Mouse (Mus musculus): ENCODE measurements at regions not wholly inside any gene's neighbourhood (a gene's known extent, or its start where the extent isn't known, plus 50 kb on each side); places are given as distances from the start of the nearest gene placed in this dataset.

DNA sequence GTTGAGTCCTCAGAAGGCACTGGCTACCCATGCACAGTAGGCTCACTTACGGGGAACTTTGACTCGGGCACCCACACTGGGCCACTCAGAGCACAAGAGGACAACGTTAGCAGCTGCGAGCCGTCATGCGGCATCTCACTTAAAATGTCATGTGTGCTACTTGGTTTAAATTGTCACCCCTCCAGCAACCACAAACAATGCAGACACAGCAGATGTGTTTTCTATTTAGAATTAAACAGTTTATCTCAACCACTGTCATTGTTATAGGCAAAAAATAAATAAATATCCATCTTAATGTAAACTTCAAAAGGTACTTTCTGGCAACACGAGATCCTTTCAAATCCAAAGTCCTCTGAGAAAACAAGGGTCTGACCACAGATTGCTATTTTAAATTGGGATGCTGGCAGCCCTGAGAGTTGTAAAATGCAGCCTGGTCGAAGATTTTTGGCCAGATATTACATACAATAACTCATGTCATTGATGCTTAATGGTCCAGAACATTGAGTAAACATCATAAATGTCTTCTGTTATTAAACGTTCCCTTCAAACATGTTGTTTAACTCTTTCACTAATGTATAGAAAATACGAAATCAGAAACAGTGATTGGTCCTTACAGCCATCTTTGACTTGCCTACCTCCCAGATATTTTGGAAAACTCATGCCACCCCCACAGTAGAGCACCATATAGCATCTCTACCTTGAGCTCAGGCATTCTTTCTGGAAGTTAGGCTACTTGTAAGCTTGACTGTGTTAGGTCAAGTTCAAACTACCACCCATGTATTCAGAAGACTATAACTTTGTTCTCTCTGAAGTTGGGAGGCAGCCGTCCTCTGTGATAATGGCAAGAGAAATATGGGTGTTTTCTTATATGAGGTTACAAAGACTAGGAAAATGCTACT lies 232.8 kb upstream of the Tcf21 start:
- no peak for DNase-seq (ENCODE audit: low spot score)

DNA sequence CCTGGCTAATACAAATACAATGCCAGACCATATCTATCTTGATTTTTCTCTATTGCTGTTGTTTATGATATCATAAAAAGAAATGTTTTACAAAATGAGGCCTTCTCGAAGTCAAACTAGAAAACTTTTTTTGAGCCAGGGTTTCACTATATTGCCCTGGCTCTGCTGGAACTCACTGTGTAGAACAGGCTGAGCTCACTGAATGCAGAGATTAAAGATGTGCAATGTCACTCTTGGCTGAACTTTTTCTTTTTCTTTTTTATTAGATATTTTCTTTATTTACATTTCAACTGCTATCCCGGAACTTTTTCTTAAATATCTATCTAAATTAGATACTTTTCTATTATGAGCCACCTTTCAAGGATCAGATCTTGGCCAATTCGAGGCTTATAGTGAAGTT lies 224.5 kb upstream of the Tcf21 start:
- no peak for DNase-seq (ENCODE audit: low spot score)

- DNase-seq (ENCODE audit: low spot score): no peak
Measured at GRCm38 (mm10) chr10:23031491-23032126, 211.6 kb upstream of the Tcf21 start.

DNA sequence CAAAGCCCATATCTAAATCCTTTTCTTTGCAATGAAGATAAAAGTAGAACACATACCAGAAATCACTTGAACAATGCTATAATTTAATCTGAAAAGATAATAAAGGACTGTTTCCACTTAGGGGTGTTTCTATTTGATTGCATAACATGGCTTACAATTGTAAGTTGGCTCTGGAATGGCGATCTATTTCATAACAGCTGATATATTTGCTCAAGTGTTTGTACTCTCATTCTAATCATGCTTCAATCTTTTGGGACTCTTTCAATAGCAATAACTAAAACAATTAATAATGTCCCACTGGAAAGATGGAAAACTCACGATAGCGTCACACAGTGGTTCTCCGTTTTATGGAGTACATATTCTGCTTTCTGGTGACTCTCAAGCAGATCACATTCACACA lies 208.0 kb upstream of the Tcf21 start:
- no peak for DNase-seq (ENCODE audit: low spot score)

- no peak for DNase-seq (ENCODE audit: low spot score)
Measured at GRCm38 (mm10) chr10:23017151-23017678, 197.2 kb upstream of the Tcf21 start.

DNA sequence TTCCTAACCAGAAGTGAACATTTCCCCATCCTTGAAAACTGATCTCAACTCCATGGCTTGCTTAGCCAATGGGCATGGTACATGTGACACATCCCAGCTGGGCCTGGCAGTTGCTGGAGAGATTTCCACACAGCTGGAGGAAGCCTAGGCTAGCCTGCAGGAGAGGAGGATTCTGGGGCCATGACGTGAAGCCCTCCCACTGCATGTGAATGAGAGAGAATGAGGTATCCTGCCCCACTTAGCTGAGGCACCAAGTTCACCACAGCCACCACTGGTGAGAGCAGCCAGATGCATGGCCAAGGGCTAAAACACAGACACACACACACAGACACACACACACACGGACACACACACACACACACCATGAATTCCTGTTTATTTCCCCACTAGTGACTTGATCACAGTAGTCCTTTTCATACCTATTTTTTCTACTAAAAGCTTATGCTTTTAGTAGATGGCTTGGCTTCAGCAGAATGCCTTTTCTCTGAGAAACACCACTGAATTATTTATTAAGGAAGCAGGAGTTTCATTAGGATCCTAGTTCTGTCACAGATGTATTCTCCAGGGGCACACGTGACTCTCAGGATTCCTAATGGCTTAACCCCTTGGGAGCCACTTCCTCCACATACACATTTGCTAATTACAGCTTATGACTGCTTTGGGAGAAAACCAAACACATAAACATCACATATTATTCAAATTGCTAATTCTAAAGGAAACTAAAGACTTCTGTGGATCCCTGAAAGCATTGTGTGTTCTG lies 196.1 kb upstream of the Tcf21 start:
- no peak for DNase-seq (ENCODE audit: low spot score)

GRCm38 (mm10) chr10:23010715-23011114 lies 190.7 kb upstream of the Tcf21 start:
- no peak for DNase-seq (ENCODE audit: low spot score)

DNA sequence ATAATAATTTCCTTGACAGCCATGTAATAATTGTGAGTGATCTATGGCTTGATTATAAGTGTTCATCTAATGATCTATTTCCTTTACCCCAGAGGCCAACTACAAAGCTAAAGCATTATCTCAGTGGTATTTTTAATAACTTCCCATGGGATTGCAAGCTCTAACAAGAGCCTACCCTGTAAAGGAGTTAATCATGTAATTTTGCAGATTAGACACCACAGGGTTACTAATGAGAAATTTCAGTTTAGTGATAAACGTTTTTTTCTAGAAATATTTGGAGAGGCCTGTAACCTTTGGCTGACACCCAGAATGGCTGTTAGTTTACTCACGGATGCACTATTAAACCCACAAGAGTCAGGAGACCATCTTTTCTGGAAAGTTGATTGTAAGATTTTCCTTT lies 190.2 kb upstream of the Tcf21 start:
- DNase-seq (ENCODE audit: low spot score): no peak

- no peak for DNase-seq (ENCODE audit: low spot score)
Measured at GRCm38 (mm10) chr10:23004768-23005167, 184.8 kb upstream of the Tcf21 start.

DNA sequence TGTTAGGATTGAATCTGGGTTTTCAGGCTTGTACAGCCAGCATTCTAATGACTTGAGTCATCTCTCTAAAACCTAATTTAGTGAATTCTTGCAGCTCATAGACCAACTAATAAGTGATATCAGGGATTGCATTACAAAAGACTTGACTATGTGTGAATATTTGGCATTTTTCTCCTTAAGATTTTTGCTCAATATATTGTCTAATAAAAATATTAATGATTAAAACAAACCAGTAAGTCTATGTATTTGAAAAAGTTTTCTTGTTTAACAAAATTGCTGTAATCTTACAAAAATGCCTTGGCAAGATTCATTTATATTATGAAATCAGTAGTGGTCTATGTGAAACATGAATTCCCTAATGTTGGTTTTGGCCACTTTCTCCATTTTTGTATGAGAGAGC lies 183.7 kb upstream of the Tcf21 start:
- no peak for DNase-seq (ENCODE audit: low spot score)

GRCm38 (mm10) chr10:22998561-22998960 lies 178.6 kb upstream of the Tcf21 start:
- no peak for DNase-seq (ENCODE audit: low spot score)

DNA sequence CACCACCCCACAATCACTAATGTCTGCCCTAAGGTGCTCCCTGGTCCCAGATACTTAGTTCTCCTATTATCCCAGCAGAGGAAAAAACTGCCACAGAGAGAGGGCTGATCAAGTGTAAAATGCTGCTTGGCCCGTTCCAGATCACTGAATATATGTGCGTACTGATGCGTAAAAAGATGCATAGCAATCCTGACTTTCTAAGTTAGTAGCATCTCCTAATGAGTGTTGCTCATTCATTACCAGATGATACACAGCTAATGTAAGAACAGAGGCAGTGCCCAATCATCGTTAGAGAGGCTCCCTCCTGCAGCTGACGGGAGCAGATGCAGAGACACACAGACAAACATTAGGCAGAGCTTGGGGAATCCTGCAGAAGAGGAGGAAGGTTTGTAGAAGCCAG lies 177.6 kb upstream of the Tcf21 start:
- DNase-seq (ENCODE audit: low spot score): no peak

GRCm38 (mm10) chr10:22993158-22993557 lies 173.2 kb upstream of the Tcf21 start:
- no peak for DNase-seq (ENCODE audit: low spot score)

DNA sequence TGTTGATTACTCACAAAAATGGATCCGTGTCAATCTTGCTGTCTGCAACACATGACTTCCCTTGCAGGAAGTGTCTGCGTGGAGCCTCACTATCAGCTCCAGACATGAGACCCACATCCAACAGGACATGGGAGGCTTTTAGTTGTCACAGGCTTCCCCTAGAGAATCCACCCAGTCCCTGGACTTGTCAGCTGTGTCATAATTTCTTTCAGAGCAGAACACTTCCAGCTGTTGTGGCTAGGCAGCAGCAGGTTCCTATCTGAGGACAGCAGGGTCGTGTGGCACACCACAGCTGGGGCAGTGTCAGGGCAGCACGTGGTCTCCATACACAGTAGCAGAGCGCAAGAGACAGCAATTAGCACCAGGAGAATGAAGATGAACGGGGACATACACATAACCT lies 161.8 kb upstream of the Tcf21 start:
- no peak for DNase-seq (ENCODE audit: low spot score)

GRCm38 (mm10) chr10:22978442-22978841 lies 158.5 kb upstream of the Tcf21 start:
- no peak for DNase-seq (ENCODE audit: low spot score)

DNA sequence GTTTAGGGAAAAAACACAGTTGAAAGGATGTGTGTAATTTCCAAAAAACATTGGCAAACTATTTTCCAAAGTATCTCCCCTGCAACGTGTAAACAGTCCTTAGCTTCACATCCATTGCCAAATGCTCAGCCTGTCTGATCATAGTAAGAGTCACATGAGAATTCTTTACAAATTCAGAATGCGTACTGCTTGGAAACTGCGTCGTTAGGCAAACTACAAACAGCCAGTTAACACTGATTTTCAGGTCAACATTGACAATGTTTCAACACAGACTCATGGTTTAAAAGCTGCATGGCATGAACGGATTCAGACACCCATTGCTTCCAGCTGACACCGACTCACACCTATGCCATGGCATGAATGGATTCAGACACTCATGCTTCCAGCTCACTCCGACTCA lies 137.0 kb upstream of the Tcf21 start:
- no peak for DNase-seq (ENCODE audit: low spot score)

DNA sequence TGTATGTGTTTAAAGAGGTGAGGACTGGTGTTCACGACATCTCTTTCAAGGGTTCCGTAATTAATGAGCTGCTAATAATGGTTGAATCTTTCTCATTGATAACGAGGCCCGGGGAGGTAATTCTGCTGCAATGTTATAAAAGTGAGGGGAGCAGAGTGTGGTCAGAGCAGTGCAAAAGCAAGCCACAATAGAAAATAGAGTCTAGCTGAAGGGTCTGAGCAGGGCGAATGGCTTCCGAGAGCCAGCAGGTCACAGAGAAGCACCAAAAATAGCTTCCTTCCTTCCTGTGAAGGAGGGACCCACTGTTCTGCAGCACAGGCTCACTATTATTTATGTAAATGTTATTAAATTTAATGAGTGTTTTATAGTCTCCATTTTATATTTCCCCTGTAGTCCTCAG lies 133.3 kb upstream of the Tcf21 start:
- no peak for DNase-seq (ENCODE audit: low spot score)

DNA sequence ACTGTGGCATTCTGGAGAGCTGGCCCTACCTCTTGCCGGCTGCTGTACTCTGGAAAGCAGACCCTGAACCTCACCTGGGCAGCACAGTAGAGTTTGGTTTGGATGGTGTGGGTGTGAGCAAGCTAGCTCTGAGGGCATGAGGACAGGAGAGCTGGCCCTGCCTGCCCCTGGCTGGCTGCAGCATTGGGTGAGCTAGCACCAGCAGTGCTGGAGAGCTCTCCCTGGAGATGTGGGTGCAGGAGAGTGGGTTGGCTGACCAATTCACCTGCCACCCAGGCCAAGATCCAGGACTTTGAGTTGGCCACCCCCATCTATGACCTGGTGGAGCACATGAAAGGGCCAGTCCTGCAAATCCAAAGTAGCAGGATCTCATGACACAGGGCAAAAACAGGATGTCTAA lies 124.3 kb upstream of the Tcf21 start:
- DNase-seq (ENCODE audit: low spot score): no peak

DNA sequence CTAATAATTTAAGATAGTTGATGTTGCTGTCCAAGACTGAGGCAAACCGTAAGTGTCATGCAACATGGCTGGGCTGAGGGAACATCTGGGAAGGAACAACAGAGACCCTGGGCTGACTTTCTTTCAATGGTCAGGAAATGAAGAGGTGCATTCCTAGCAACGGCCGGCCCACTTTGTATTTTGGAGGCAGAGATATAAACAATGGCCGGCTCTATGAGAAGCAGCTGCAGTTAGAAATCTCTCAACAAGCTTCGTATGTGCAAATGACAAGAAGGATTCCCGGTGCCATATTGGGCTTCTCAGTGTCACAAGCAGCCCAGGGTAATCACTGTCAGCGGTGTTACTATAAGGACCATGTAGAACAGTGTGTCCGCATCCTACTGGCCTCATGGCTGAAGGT lies 108.0 kb upstream of the Tcf21 start:
- DNase-seq (ENCODE audit: low spot score): no peak

- DNase-seq (ENCODE audit: low spot score): no peak
Measured at GRCm38 (mm10) chr10:22926099-22926498, 106.1 kb upstream of the Tcf21 start.

GRCm38 (mm10) chr10:22921035-22921965 lies 101.3 kb upstream of the Tcf21 start:
- DNase-seq (ENCODE audit: low spot score): no peak

GRCm38 (mm10) chr10:22919869-22920268 lies 99.9 kb upstream of the Tcf21 start:
- no peak for DNase-seq (ENCODE audit: low spot score)

Data from ovary, adult 18-20 months (tissue).